Mouse (Mus musculus): ENCODE measurements around the gene Ms4a6b. TPM values are rescaled to one million over a fixed set of nuclear protein-coding genes. Genes with fewer than 3 reads are reported as not detected.

Gene Ms4a6b
- 1.9 TPM in 2 replicates for polyA plus RNA-seq (2012; rRNA removed)

GRCm38 (mm10) chr19:11516246-11516645 lies at the start of gene Ms4a6b:
Gene Ms4a6b, plus strand, starts transcription at chr19:11516512.

GRCm38 (mm10) chr19:11469215-11469614 lies 47.1 kb upstream of the Ms4a6b start, which contains the start of gene Ms4a6c:
Gene Ms4a6c, plus strand, starts transcription at chr19:11469366.

GRCm38 (mm10) chr19:11485746-11486145 lies 30.6 kb upstream of the Ms4a6b start, which contains the start of gene Gm8369:
Gene Gm8369, plus strand, starts transcription at chr19:11485938.

GRCm38 (mm10) chr19:11536593-11536992 lies 20.3 kb downstream of the Ms4a6b start, which contains the start of gene Ms4a4d:
Gene Ms4a4d, plus strand, starts transcription at chr19:11536801.

Other genes with a start within 250 kb of the Ms4a6b start
- not detected in 2 replicates for gene Ms4a5, start 232.6 kb upstream of the Ms4a6b start, polyA plus RNA-seq (2012; rRNA removed)
- 0.21 and 0.23 TPM in 2 replicates for gene Ms4a14, start 202.1 kb upstream of the Ms4a6b start, polyA plus RNA-seq (2012; rRNA removed)
- 3.5 and 4.3 TPM in 2 replicates for gene Ms4a7, start 180.4 kb upstream of the Ms4a6b start, polyA plus RNA-seq (2012; rRNA removed)
- 0.38 and 0.96 TPM in 2 replicates for gene Ms4a4a, start 141.0 kb upstream of the Ms4a6b start, polyA plus RNA-seq (2012; rRNA removed)
- 0.16 TPM in 1 of 2 replicates, not detected in the other for gene Ms4a4c, start 111.7 kb upstream of the Ms4a6b start, polyA plus RNA-seq (2012; rRNA removed)
- 0.59 and 1.1 TPM in 2 replicates for gene Ms4a4b, start 73.0 kb upstream of the Ms4a6b start, polyA plus RNA-seq (2012; rRNA removed)
- gene Ms4a6c, start 47.1 kb upstream of the Ms4a6b start, polyA plus RNA-seq (2012; rRNA removed) = 1.3 and 2.6 TPM in 2 replicates
- gene Gm8369, start 30.6 kb upstream of the Ms4a6b start, polyA plus RNA-seq (2012; rRNA removed) = 0.41 TPM in 1 of 2 replicates, not detected in the other
- 14.6 and 15.4 TPM in 2 replicates for gene Ms4a4d, start 20.3 kb downstream of the Ms4a6b start, polyA plus RNA-seq (2012; rRNA removed)
- 1.2 TPM in 2 replicates for gene Ms4a6d, start 88.3 kb downstream of the Ms4a6b start, polyA plus RNA-seq (2012; rRNA removed)
- gene Ms4a2, start 107.2 kb downstream of the Ms4a6b start, polyA plus RNA-seq (2012; rRNA removed) = not detected in 2 replicates
- gene Ms4a3, start 124.3 kb downstream of the Ms4a6b start, polyA plus RNA-seq (2012; rRNA removed) = not detected in 2 replicates
- gene Oosp2, start 144.0 kb downstream of the Ms4a6b start, polyA plus RNA-seq (2012; rRNA removed) = not detected in 2 replicates
- not detected in 2 replicates for gene Oosp1, start 174.6 kb downstream of the Ms4a6b start, polyA plus RNA-seq (2012; rRNA removed)
- gene Oosp3, start 180.5 kb downstream of the Ms4a6b start, polyA plus RNA-seq (2012; rRNA removed) = not detected in 2 replicates
- not detected in 2 replicates for gene Gif, start 231.0 kb downstream of the Ms4a6b start, polyA plus RNA-seq (2012; rRNA removed)

All from colon, adult 2 months (tissue).